Mouse (Mus musculus) layer of hippocampus, postnatal 14 days (tissue): ENCODE measurements around the gene Smarca4. TPM values are rescaled to one million over a fixed set of nuclear protein-coding genes. Genes with fewer than 3 reads are reported as not detected.
"Not testable (repeated sequence)": the region's sequence is repeated elsewhere in the genome, so short reads cannot be mapped to it uniquely, and the experiment has no call there.

Source experiments
- DNase-seq, 2 experiments: peaks; one replicate each; pipeline ENCODE4 v3.0.0; 2021 to 2022; ENCODE audit warnings: low spot score in 2 of 2, mixed read lengths in 1 of 2
- long read RNA-seq, 2 experiments: library from polyadenylated mRNA; stranded (forward); transcript quantifications; one replicate each; pipeline ENCODE4 v2.0.0; 2021
- total RNA-seq, 2 experiments: library from RNA; stranded (reverse); gene quantifications; 2 replicates each; pipeline ENCODE4 v1.2.3; 2021

Smarca4 gene
- 100 to 1,000 TPM; 121 to 123 TPM for total RNA-seq
- long read RNA-seq, experiment 1, full-length matches to known transcripts = 6 of 63 reads
- long read RNA-seq, experiment 1, partial matches to known transcripts = 50 of 63 reads
- long read RNA-seq, experiment 1, other reads (novel, unspliced or antisense) = 7 of 63 reads
- long read RNA-seq, experiment 2, full-length matches to known transcripts = 5 of 69 reads
- long read RNA-seq, experiment 2, partial matches to known transcripts = 52 of 69 reads
- long read RNA-seq, experiment 2, other reads (novel, unspliced or antisense) = 12 of 69 reads

- DNase-seq = peak; percentile 99 to 100
Measured at GRCm38 (mm10) chr9:21615617-21616231, at the start of gene Smarca4. TSS of gene Smarca4 (plus strand) at chr9:21616169.

- no peak for DNase-seq
Measured at GRCm38 (mm10) chr9:21566538-21566937, 49.4 kb upstream of the Smarca4 start.

- no peak for DNase-seq
Measured at GRCm38 (mm10) chr9:21567051-21567450, 48.9 kb upstream of the Smarca4 start.

GRCm38 (mm10) chr9:21568657-21569255 lies 47.2 kb upstream of the Smarca4 start:
- no peak for DNase-seq

GRCm38 (mm10) chr9:21574012-21574801 lies 41.8 kb upstream of the Smarca4 start:
- DNase-seq = no peak

- no peak for DNase-seq
Measured at GRCm38 (mm10) chr9:21575253-21575652, 40.7 kb upstream of the Smarca4 start.

- no peak for DNase-seq
Measured at GRCm38 (mm10) chr9:21576286-21576685, 39.7 kb upstream of the Smarca4 start.

GRCm38 (mm10) chr9:21578226-21578625 lies 37.7 kb upstream of the Smarca4 start:
- no peak for DNase-seq

GRCm38 (mm10) chr9:21585401-21585800 lies 30.6 kb upstream of the Smarca4 start:
- no peak for DNase-seq

- DNase-seq = no peak
Measured at GRCm38 (mm10) chr9:21587678-21588349, 28.2 kb upstream of the Smarca4 start.

GRCm38 (mm10) chr9:21588350-21588749 lies 27.6 kb upstream of the Smarca4 start:
- no peak for DNase-seq

- no peak for DNase-seq
Measured at GRCm38 (mm10) chr9:21589538-21589937, 26.4 kb upstream of the Smarca4 start.

- DNase-seq = no peak
Measured at GRCm38 (mm10) chr9:21591127-21591830, 24.7 kb upstream of the Smarca4 start.

GRCm38 (mm10) chr9:21591831-21592702 lies 23.9 kb upstream of the Smarca4 start:
- DNase-seq = no peak

- DNase-seq = peak; percentile 95 to 97
Measured at GRCm38 (mm10) chr9:21592703-21593121, 23.3 kb upstream of the Smarca4 start, which contains the start of the genes Timm29 and Yipf2. TSS of gene Timm29 (plus strand) at chr9:21592722. TSS of gene Yipf2 (minus strand) at chr9:21592828.

GRCm38 (mm10) chr9:21593122-21593721 lies 22.7 kb upstream of the Smarca4 start:
- peak; percentile 54 to 57 for DNase-seq

- not testable (repeated sequence) for DNase-seq
Measured at GRCm38 (mm10) chr9:21594350-21594749, 21.6 kb upstream of the Smarca4 start.

GRCm38 (mm10) chr9:21594838-21595237 lies 21.1 kb upstream of the Smarca4 start:
- no peak for DNase-seq

GRCm38 (mm10) chr9:21598198-21598597 lies 17.8 kb upstream of the Smarca4 start:
- DNase-seq = no peak
